Mouse (Mus musculus): ENCODE data around the gene Gm5447. TPM values are rescaled to one million over a fixed set of nuclear protein-coding genes. Genes with fewer than 3 reads are reported as not detected.

Gene Gm5447
- total RNA-seq, 1 experiment from 2014 or later = not detected

Other genes with a start within 250 kb of the Gm5447 start
- 1.7 and 2.7 TPM in 2 replicates for gene Irf4, start 225.0 kb upstream of the Gm5447 start, total RNA-seq (2017)
- 1.1 and 1.4 TPM in 2 replicates for gene Hus1b, start 26.4 kb upstream of the Gm5447 start, total RNA-seq (2017)
- gene Exoc2, start 111 bp upstream of the Gm5447 start, total RNA-seq (2017) = 60.9 and 70.6 TPM in 2 replicates